ENCODE assay signal across 8 mouse cellular contexts in the genomic region with DNA sequence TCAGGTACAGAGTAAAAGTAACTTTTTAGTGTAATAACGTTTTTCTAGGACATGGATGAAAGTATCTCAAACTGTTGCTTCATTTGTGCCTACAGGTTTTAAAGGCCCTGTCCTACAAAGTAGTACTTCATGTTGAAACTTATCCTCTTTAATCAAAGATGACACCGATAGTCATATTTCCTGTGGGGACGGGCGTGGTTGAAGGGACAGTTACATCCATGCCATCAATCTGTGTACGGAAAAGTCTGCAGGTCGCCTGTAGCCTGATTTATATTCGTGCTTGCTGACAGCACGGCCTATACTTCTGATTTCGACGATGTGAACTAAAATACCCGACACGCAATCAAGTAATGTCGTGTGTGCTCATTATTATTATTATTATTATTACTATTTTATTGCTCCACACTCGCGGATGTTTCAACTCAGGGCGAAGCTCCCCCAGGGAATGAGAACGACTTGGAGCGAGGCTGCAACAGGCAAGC. TPM values are rescaled to one million over a fixed set of nuclear protein-coding genes. Genes with fewer than 3 reads are reported as not detected.
DNase-seq lines count a peak whose midpoint lies in the region; ATAC-seq and TF ChIP-seq lines count a peak whose summit lies in the region.

No protein-coding gene starts in this region.

- peak overlapping the region; percentile 72 for H3K4me2 ChIP-seq in embryonic facial prominence, embryonic 12.5 days (replicated peaks)
- peak overlapping the region; percentile 92 for H3K4me2 ChIP-seq in intestine, embryonic 16.5 days (ENCODE audit: low read depth, low read length)
- H3K4me2 ChIP-seq in midbrain, embryonic 11.5 days: peak overlapping the region; percentile 71

- peaks cover 4% of the 10 kb centered on the region; the same call in 1 of the 2 replicates for H3K4me1 ChIP-seq in spleen, adult 2 months (ENCODE audit: control insufficient read depth, insufficient read depth, insufficient read length)
- peaks cover 20% of the 10 kb centered on the region for H3K4me1 ChIP-seq in embryonic facial prominence, embryonic 12.5 days
- peaks cover 10% of the 10 kb centered on the region for H3K4me1 ChIP-seq in intestine, embryonic 16.5 days (ENCODE audit: control insufficient read depth, insufficient read depth, low read length)
- peaks cover 8% of the 10 kb centered on the region; the same call in 1 of the 2 replicates for H3K4me1 ChIP-seq in midbrain, embryonic 11.5 days (ENCODE audit: control insufficient read depth, insufficient read depth, low read length)

- intact Hi-C loops in left cerebral cortex, postnatal 14 days (cut with DNase I): no loop called here

- TF ChIP-seq CTCF in spleen, adult 2 months (IDR thresholded peaks at IDR 0.05; ENCODE audit: extremely low read depth, insufficient read depth, insufficient read length, insufficient replicate concordance): no peak

- peak overlapping the region; percentile 89 for H3K9ac ChIP-seq in embryonic facial prominence, embryonic 12.5 days
- peak overlapping the region; percentile 92 for H3K9ac ChIP-seq in intestine, embryonic 16.5 days (ENCODE audit: low read depth, low read length)
- peak overlapping the region; percentile 94 for H3K9ac ChIP-seq in midbrain, embryonic 11.5 days (ENCODE audit: low read length)

- no peaks in the 10 kb centered on the region for H3K27me3 ChIP-seq in spleen, adult 2 months (ENCODE audit: control insufficient read depth, insufficient read depth, low read length)
- H3K27me3 ChIP-seq in embryonic facial prominence, embryonic 12.5 days: no peaks in the 10 kb centered on the region
- H3K27me3 ChIP-seq in intestine, embryonic 16.5 days (replicated peaks; ENCODE audit: control insufficient read depth, insufficient read depth, low read length): no peaks in the 10 kb centered on the region
- no peaks in the 10 kb centered on the region; the same call in 1 of the 2 replicates for H3K27me3 ChIP-seq in midbrain, embryonic 11.5 days (ENCODE audit: control insufficient read depth, insufficient read depth, low read length)

- H3K36me3 ChIP-seq in spleen, adult 2 months (ENCODE audit: control insufficient read depth, insufficient read depth, low read length): no peaks in the 10 kb centered on the region
- no peaks in the 10 kb centered on the region for H3K36me3 ChIP-seq in embryonic facial prominence, embryonic 12.5 days
- H3K36me3 ChIP-seq in intestine, embryonic 16.5 days (ENCODE audit: control insufficient read depth, insufficient read depth, low read length): no peaks in the 10 kb centered on the region
- no peaks in the 10 kb centered on the region for H3K36me3 ChIP-seq in midbrain, embryonic 11.5 days (ENCODE audit: control insufficient read depth, insufficient read depth, low read length)

- no peak for ATAC-seq in embryonic facial prominence, embryonic 12.5 days (ENCODE audit: insufficient number of reproducible peaks, insufficient read depth, low FRiP score, low TSS enrichment)
- peak; percentile 6; the same call in 1 of the 2 replicates for ATAC-seq in intestine, embryonic 16.5 days
- peak; percentile 4; the same call in 1 of the 2 replicates for ATAC-seq in midbrain, embryonic 11.5 days (ENCODE audit: low FRiP score)

- DNase-seq in spleen, adult 2 months (ENCODE audit: low read depth in 1 of 2, low spot score in 2 of 2): no peak
- DNase-seq in spleen, adult 12 weeks (ENCODE audit: low spot score): no peak
- peak; percentile 88 for DNase-seq in midbrain, embryonic 11.5 days (ENCODE audit: low spot score, missing footprints)
- DNase-seq in left cerebral cortex, postnatal 14 days (ENCODE audit: low spot score in 2 of 2): no peak
- DNase-seq in right cerebral cortex, postnatal 4 days: no peak
- DNase-seq in frontal cortex, postnatal 10 days (ENCODE audit: low spot score in 2 of 2): no peak

- no peak for TF ChIP-seq POLR2A in spleen, adult 2 months (IDR thresholded peaks at IDR 0.05; ENCODE audit: low read depth, low read length)

- H3K27ac ChIP-seq in spleen, adult 2 months (ENCODE audit: insufficient read depth, low read length): no peak overlapping the region
- peak overlapping the region; percentile 94 for H3K27ac ChIP-seq in embryonic facial prominence, embryonic 12.5 days
- peak overlapping the region; percentile 77 for H3K27ac ChIP-seq in intestine, embryonic 16.5 days (ENCODE audit: low read length)
- H3K27ac ChIP-seq in midbrain, embryonic 11.5 days (ENCODE audit: low read depth, low read length): peak overlapping the region; percentile 87

- H3K9me3 ChIP-seq in embryonic facial prominence, embryonic 12.5 days: no peaks in the 10 kb centered on the region
- H3K9me3 ChIP-seq in intestine, embryonic 16.5 days (ENCODE audit: control insufficient read depth, low read length): no peaks in the 10 kb centered on the region
- no peaks in the 10 kb centered on the region for H3K9me3 ChIP-seq in midbrain, embryonic 11.5 days (ENCODE audit: control insufficient read depth, low read length)

- WGBS in spleen, adult 2 months: 2% methylated on average over 18 of the region's 18 CpGs
- WGBS in embryonic facial prominence, embryonic 12.5 days: under 1% methylated on average over 18 of the region's 18 CpGs
- 2% methylated on average over 18 of the region's 18 CpGs for WGBS in intestine, embryonic 16.5 days
- WGBS in midbrain, embryonic 11.5 days: 1% methylated on average over 18 of the region's 18 CpGs

- peak overlapping the region; percentile 93 for H3K4me3 ChIP-seq in spleen, adult 2 months (ENCODE audit: extremely low read depth, insufficient read depth, insufficient read length)
- H3K4me3 ChIP-seq in embryonic facial prominence, embryonic 12.5 days: peak overlapping the region; percentile 85
- H3K4me3 ChIP-seq in intestine, embryonic 16.5 days (ENCODE audit: low read length): peak overlapping the region; percentile 84
- peak overlapping the region; percentile 82 for H3K4me3 ChIP-seq in midbrain, embryonic 11.5 days (ENCODE audit: low read depth, low read length)

RNA-seq across cellular contexts. Expression of gene Prkd3, which starts 0.8 kb away (rescaled TPM):
- polyA plus RNA-seq in spleen, adult 2 months (2012; rRNA removed): 5.3 and 5.9 TPM in 2 replicates
- polyA plus RNA-seq in embryonic facial prominence, embryonic 12.5 days (2016; fragmentation: Nextera tagmentation; extraction: Ambion mirVana): 55.0 and 57.3 TPM in 2 replicates
- polyA plus RNA-seq in intestine, embryonic 16.5 days (2015; fragmentation: Nextera tagmentation; extraction: Ambion mirVana): 21.1 and 21.9 TPM in 2 replicates
- polyA plus RNA-seq in midbrain, embryonic 11.5 days (2014; fragmentation: Nextera tagmentation; extraction: Ambion mirVana): 48.0 and 48.5 TPM in 2 replicates
- total RNA-seq in left cerebral cortex, postnatal 14 days (2021): 10 to 100 TPM; 11.2 to 11.3 TPM

RNA-seq across cellular contexts. Expression of gene Qpct, which starts 31.9 kb away (rescaled TPM):
- polyA plus RNA-seq in spleen, adult 2 months (2012; rRNA removed): 0.72 and 0.95 TPM in 2 replicates
- 6.7 and 7.4 TPM in 2 replicates for polyA plus RNA-seq in embryonic facial prominence, embryonic 12.5 days (2016; fragmentation: Nextera tagmentation; extraction: Ambion mirVana)
- polyA plus RNA-seq in intestine, embryonic 16.5 days (2015; fragmentation: Nextera tagmentation; extraction: Ambion mirVana): 11.6 and 13.3 TPM in 2 replicates
- 8.5 and 10.5 TPM in 2 replicates for polyA plus RNA-seq in midbrain, embryonic 11.5 days (2014; fragmentation: Nextera tagmentation; extraction: Ambion mirVana)
- total RNA-seq in left cerebral cortex, postnatal 14 days (2021): 10 to 100 TPM in 1 of 2 experiments, 1 to 10 TPM in 1; 7.9 to 12.5 TPM
